Mouse (Mus musculus) small intestine, adult 2 months (tissue): Measurements from ENCODE around the gene Adcy10. TPM values are rescaled to one million over a fixed set of nuclear protein-coding genes. Genes with fewer than 3 reads are reported as not detected.

ENCODE experiments used
- H3K27ac ChIP-seq: fragments of 200-500 bp; 2 replicates; pipeline ENCODE4 v1.5.1; 2012; ENCODE audit warnings: low read depth, low read length, control low read depth, inconsistent platforms; ENCODE audit not compliant: insufficient read depth
- H3K27me3 ChIP-seq: fragments of 200-500 bp; 2 replicates; pipeline ENCODE4 v1.6.1; 2012; ENCODE audit warnings: mild to moderate bottlenecking, moderate library complexity, low read length, inconsistent platforms; ENCODE audit not compliant: control insufficient read depth, insufficient read depth
- H3K36me3 ChIP-seq: fragments of 200-500 bp; 2 replicates; pipeline ENCODE4 v1.6.1; 2012; ENCODE audit warnings: mild to moderate bottlenecking, low read length, control low read depth, inconsistent platforms; ENCODE audit not compliant: control insufficient read depth, insufficient read depth
- H3K4me1 ChIP-seq: fragments of 200-500 bp; 2 replicates; pipeline ENCODE4 v1.6.1; 2012; ENCODE audit warnings: low read length, inconsistent platforms, mixed read lengths; ENCODE audit not compliant: control insufficient read depth, insufficient read depth, insufficient read length
- H3K4me3 ChIP-seq: fragments of 200-500 bp; 2 replicates; pipeline ENCODE4 v1.5.1; 2012; ENCODE audit warnings: low read depth, mild to moderate bottlenecking, control low read depth, inconsistent platforms, low read length, moderate library complexity
- CTCF ChIP-seq: fragments of 200-500 bp; IDR thresholded peaks from 2 replicates; pipeline ENCODE4 v1.5.1; 2012; ENCODE audit warnings: low read depth, mild to moderate bottlenecking, control low read depth, inconsistent platforms, low read length, moderate library complexity, mixed read lengths; ENCODE audit not compliant: insufficient replicate concordance, insufficient read length; ENCODE audit errors: extremely low read depth
- POLR2A ChIP-seq: fragments of 200-500 bp; IDR thresholded peaks from 2 replicates; pipeline ENCODE4 v1.6.1; 2012; ENCODE audit warnings: low read depth, mild to moderate bottlenecking, control low read depth, inconsistent platforms, low read length, moderate library complexity
- WGBS: fragments of 180-500 bp; shearing (Covaris S2); methylation state at CpG from one replicate; pipeline ENCODE4 v1.1.7; 2018; 5-methylcytosine and 5-hydroxymethylcytosine counted together
- polyA plus RNA-seq: library from polyadenylated mRNA; depleted of rRNA; stranded (reverse); fragments of >200 nt; gene quantifications from 2 replicates; pipeline ENCODE4 v1.2.3, GENCODE M21; 2012; rRNA removed

Gene Adcy10
- polyA plus RNA-seq, result not detected in 2 replicates

GRCm38 (mm10) chr1:165484688-165485233, at the start of gene Adcy10:
Adcy10 (plus strand) TSS chr1:165485183.
- Histone ChIP-seq H3K4me3 (no peak within 1 kb of the TSS), H3K4me1 (no peaks in the 10 kb centered on the region), H3K27ac (no peak within 1 kb of the TSS), H3K36me3 (peaks cover 20% of the 10 kb centered on the region), H3K27me3 (no peaks in the 10 kb centered on the region)
- 86% methylated on average over 8 of the region's 8 CpGs for WGBS
- no peak for TF ChIP-seq CTCF
- no peak for TF ChIP-seq POLR2A

- Histone ChIP-seq H3K27ac (no peak overlapping the region), H3K27me3 (no peaks in the 10 kb centered on the region), H3K4me1 (no peaks in the 10 kb centered on the region), H3K36me3 (no peaks in the 10 kb centered on the region), H3K4me3 (no peak overlapping the region)
- WGBS, result 91% methylated on average over 1 of the region's 1 CpGs
- no peak for TF ChIP-seq CTCF
- no peak for TF ChIP-seq POLR2A
Measured at GRCm38 (mm10) chr1:165438289-165439021, 46.5 kb upstream of the Adcy10 start.

- Histone ChIP-seq H3K4me3 (no peak overlapping the region), H3K27ac (no peak overlapping the region), H3K27me3 (no peaks in the 10 kb centered on the region), H3K4me1 (no peaks in the 10 kb centered on the region), H3K36me3 (no peaks in the 10 kb centered on the region)
- WGBS, result 76% methylated on average over 3 of the region's 3 CpGs
- no peak for TF ChIP-seq POLR2A
- no peak for TF ChIP-seq CTCF
Measured at GRCm38 (mm10) chr1:165440788-165441187, 44.2 kb upstream of the Adcy10 start.

- Histone ChIP-seq H3K4me3 (no peak overlapping the region), H3K4me1 (no peaks in the 10 kb centered on the region), H3K27ac (no peak overlapping the region), H3K36me3 (no peaks in the 10 kb centered on the region), H3K27me3 (no peaks in the 10 kb centered on the region)
- TF ChIP-seq CTCF (no peak), POLR2A (no peak)
Measured at GRCm38 (mm10) chr1:165441201-165441600, 43.8 kb upstream of the Adcy10 start.

- no peaks in the 10 kb centered on the region for H3K27me3 ChIP-seq
- TF ChIP-seq POLR2A (no peak), CTCF (no peak)
- no peaks in the 10 kb centered on the region for H3K4me1 ChIP-seq
- H3K36me3 ChIP-seq, result no peaks in the 10 kb centered on the region
- 90% methylated on average over 3 of the region's 3 CpGs for WGBS
- H3K27ac ChIP-seq, result no peak overlapping the region
- no peak overlapping the region for H3K4me3 ChIP-seq
Measured at GRCm38 (mm10) chr1:165441719-165442118, 43.3 kb upstream of the Adcy10 start.

GRCm38 (mm10) chr1:165459041-165459502, 25.9 kb upstream of the Adcy10 start:
- Histone ChIP-seq H3K27ac (no peak overlapping the region), H3K36me3 (no peaks in the 10 kb centered on the region), H3K27me3 (no peaks in the 10 kb centered on the region), H3K4me3 (peak overlapping the region; percentile 79), H3K4me1 (no peaks in the 10 kb centered on the region)
- TF ChIP-seq POLR2A (no peak), CTCF (no peak)
- WGBS, result 16% methylated on average over 7 of the region's 7 CpGs

GRCm38 (mm10) chr1:165459503-165460181, 25.3 kb upstream of the Adcy10 start:
- Histone ChIP-seq H3K27me3 (no peaks in the 10 kb centered on the region), H3K4me1 (no peaks in the 10 kb centered on the region), H3K36me3 (no peaks in the 10 kb centered on the region), H3K4me3 (peak overlapping the region; percentile 79), H3K27ac (0 out of 2 replicates have a peak overlapping the region, but pooled peaks have one; percentile 11)
- TF ChIP-seq POLR2A (no peak), CTCF (peak; percentile 13; the same call in 1 of the 2 replicates)
- WGBS, result under 1% methylated on average over 60 of the region's 60 CpGs
